Mouse (Mus musculus) bone marrow macrophage, adult 2 months (primary cell): ENCODE results near the gene Ccdc187.

Experiments used
- CTCF ChIP-seq: IDR thresholded peaks from 2 replicates; pipeline ENCODE4 v1.5.1; 2012; ENCODE audit warnings: low read depth, mild to moderate bottlenecking, low read length, moderate library complexity
- POLR2A ChIP-seq: IDR thresholded peaks from 2 replicates; pipeline ENCODE4 v1.6.1; 2012; ENCODE audit warnings: mild to moderate bottlenecking, low read depth, low read length, borderline replicate concordance

- TF ChIP-seq POLR2A (no peak), CTCF (no peak)
Measured at GRCm38 (mm10) chr2:26237290-26237782, 57.0 kb downstream of the Ccdc187 start, which contains the start of gene Qsox2.
